Mouse (Mus musculus) testis, adult 2 months (tissue): ENCODE measurements around the gene Il6ra. TPM values are rescaled to one million over a fixed set of nuclear protein-coding genes. Genes with fewer than 3 reads are reported as not detected.

ENCODE experiments used
- H3K27ac ChIP-seq: fragments of 200-500 bp; 2 replicates; pipeline ENCODE4 v1.5.1; 2012; ENCODE audit warnings: low read depth, low read length; ENCODE audit not compliant: control insufficient read depth, insufficient read depth
- H3K27me3 ChIP-seq: fragments of 200-500 bp; 2 replicates; pipeline ENCODE4 v1.6.1; 2012; ENCODE audit warnings: mild to moderate bottlenecking, low read length, moderate library complexity; ENCODE audit not compliant: control insufficient read depth, insufficient read depth
- H3K36me3 ChIP-seq: fragments of 200-500 bp; 2 replicates; pipeline ENCODE4 v1.6.1; 2012; ENCODE audit warnings: mild to moderate bottlenecking, low read length; ENCODE audit not compliant: control insufficient read depth, insufficient read depth
- H3K4me1 ChIP-seq: fragments of 200-500 bp; 2 replicates; pipeline ENCODE4 v1.6.1; 2012; ENCODE audit warnings: low read length; ENCODE audit not compliant: control insufficient read depth, insufficient read depth
- H3K4me3 ChIP-seq: fragments of 200-500 bp; 2 replicates; pipeline ENCODE4 v1.5.1; 2012; ENCODE audit warnings: low read depth, mild to moderate bottlenecking, low read length, moderate library complexity, mixed read lengths; ENCODE audit not compliant: control insufficient read depth
- CTCF ChIP-seq: fragments of 200-500 bp; IDR thresholded peaks from 2 replicates; pipeline ENCODE4 v1.5.1; 2012; ENCODE audit warnings: low read depth, mild to moderate bottlenecking, inconsistent platforms, low read length, moderate library complexity; ENCODE audit not compliant: control insufficient read depth, insufficient read depth, insufficient replicate concordance
- POLR2A ChIP-seq: fragments of 200-500 bp; IDR thresholded peaks from 2 replicates; pipeline ENCODE4 v1.6.1; 2012; ENCODE audit warnings: low read depth, mild to moderate bottlenecking, inconsistent platforms, low read length, moderate library complexity; ENCODE audit not compliant: control insufficient read depth
- polyA plus RNA-seq: library from polyadenylated mRNA; depleted of rRNA; stranded (reverse); fragments of >200 nt; gene quantifications from 2 replicates; pipeline ENCODE4 v1.2.3, GENCODE M21; 2012

The Il6ra gene
- polyA plus RNA-seq, 1 experiment: 1.1 TPM

GRCm38 (mm10) chr3:89897204-89897796 lies 15.7 kb downstream of the Il6ra start:
- no peak overlapping the region for H3K27ac ChIP-seq
- no peak for TF ChIP-seq POLR2A
- no peak for TF ChIP-seq CTCF
- H3K27me3 ChIP-seq: no peaks in the 10 kb centered on the region
- no peaks in the 10 kb centered on the region for H3K36me3 ChIP-seq
- H3K4me1 ChIP-seq: peaks cover 2% of the 10 kb centered on the region
- no peak overlapping the region for H3K4me3 ChIP-seq

DNA sequence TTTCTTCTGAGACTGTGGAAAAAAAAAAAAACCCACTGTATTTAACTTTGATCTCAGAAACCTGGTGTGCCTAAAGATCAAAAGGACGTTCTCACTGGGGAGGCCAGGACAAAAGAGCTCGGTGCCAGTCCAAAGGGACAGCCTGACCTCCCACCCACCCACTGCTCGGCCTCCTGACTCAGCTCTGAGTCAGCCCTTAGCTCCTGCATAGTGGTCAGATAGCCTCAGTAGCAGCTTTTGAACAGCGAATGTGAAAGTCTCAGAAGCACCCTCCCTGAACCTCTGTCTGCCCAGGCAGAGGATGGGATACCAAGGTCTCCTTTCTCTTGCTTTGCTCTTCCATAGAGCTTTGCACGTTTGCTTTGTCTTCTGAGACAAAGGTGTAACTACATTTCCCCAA lies 16.4 kb downstream of the Il6ra start:
- H3K4me3 ChIP-seq: no peak overlapping the region
- H3K27ac ChIP-seq: no peak overlapping the region
- H3K27me3 ChIP-seq: no peaks in the 10 kb centered on the region
- H3K4me1 ChIP-seq: peaks cover 2% of the 10 kb centered on the region
- H3K36me3 ChIP-seq: no peaks in the 10 kb centered on the region
- TF ChIP-seq POLR2A: no peak
- no peak for TF ChIP-seq CTCF

DNA sequence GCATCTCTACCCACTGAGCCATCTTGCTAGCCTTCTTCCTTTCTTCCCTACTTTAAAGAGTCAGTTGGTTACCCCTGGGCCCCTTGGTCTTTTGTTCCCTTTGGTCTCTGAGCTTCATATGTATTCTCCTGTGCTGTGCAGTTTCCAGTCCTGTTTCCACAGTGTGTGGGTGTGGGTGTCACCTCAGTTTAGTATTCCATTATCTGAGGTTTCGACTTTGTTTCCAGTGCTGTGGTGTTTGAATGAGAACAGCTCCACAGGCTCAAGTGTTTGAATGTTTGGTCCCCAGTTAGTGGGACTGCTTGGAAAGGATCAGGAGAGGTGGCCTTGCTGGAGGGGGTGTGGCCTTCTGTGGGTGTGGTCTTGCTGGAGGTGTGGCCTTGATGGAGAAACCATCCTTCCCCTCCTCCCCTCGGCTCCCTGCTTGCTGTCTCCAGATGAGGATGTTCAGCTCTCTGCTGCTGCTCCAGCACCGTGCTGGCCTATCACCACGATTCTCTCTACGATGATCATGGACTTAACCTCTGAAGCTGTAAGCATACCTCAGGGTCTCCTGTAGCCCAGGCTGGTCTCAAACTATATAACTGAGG lies 20.4 kb downstream of the Il6ra start:
- H3K36me3 ChIP-seq: no peaks in the 10 kb centered on the region
- H3K27me3 ChIP-seq: no peaks in the 10 kb centered on the region
- TF ChIP-seq POLR2A (no peak), CTCF (no peak)
- no peak overlapping the region for H3K4me3 ChIP-seq
- no peaks in the 10 kb centered on the region; the same call in none of the 2 replicates for H3K4me1 ChIP-seq
- no peak overlapping the region for H3K27ac ChIP-seq

DNA sequence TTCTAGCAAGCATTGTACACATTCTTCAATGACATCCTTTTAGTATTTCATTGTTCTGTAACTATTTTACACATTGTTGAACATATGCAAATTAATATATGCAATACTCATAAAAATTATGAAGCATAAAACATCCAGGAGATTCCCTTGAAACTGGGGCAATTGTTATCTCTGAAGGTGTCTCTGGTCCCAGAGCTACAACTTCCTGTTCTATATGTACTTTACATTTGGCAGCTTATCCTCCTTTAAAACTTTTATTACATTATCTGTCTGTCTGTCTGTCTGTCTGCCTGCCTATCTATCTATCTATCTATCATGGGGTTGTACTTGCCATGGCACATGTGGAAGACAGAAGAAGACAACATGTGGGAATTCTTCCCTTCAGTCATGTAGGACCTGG lies 21.3 kb downstream of the Il6ra start:
- Histone ChIP-seq H3K36me3 (no peaks in the 10 kb centered on the region), H3K27me3 (no peaks in the 10 kb centered on the region), H3K4me1 (no peaks in the 10 kb centered on the region; the same call in none of the 2 replicates), H3K4me3 (no peak overlapping the region), H3K27ac (no peak overlapping the region)
- TF ChIP-seq POLR2A: no peak
- TF ChIP-seq CTCF: no peak

DNA sequence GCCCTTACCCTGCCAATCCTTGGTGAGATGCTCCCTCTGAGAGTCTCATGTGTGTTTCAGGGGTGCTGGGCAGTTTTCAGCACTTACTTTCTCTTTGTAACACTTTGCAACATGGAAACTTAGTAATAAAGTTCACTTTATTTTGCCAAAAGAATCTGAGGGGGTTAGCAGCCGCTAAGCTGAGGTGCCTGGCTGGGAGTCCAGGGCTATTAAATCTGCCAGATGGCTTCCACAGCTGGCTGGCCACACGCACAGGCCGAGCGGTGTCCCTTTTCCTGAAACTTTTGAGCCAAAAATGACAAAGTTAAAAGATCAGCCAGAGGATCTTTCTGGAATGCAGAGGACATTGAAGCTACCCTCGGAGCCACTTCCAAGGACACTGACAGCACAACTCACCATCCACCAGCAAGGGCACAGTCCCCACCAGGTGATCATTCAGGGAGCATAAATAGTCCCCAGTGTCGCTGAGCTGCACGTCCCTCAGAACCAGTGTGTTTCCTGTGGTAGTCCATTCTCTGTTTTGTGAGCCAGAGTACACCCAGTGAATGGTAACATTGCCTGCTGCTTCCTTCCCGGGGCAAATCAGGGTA lies 23.1 kb downstream of the Il6ra start:
- H3K4me3 ChIP-seq: no peak overlapping the region
- H3K36me3 ChIP-seq: no peaks in the 10 kb centered on the region
- no peak overlapping the region; the same call in 1 of the 2 replicates for H3K27ac ChIP-seq
- TF ChIP-seq POLR2A (no peak), CTCF (no peak)
- H3K27me3 ChIP-seq: no peaks in the 10 kb centered on the region
- no peaks in the 10 kb centered on the region; the same call in none of the 2 replicates for H3K4me1 ChIP-seq

GRCm38 (mm10) chr3:89887582-89888230 lies 25.3 kb downstream of the Il6ra start:
- no peak for TF ChIP-seq POLR2A
- TF ChIP-seq CTCF: no peak
- Histone ChIP-seq H3K36me3 (no peaks in the 10 kb centered on the region), H3K27ac (no peak overlapping the region), H3K27me3 (no peaks in the 10 kb centered on the region), H3K4me1 (no peaks in the 10 kb centered on the region; the same call in none of the 2 replicates), H3K4me3 (no peak overlapping the region)

DNA sequence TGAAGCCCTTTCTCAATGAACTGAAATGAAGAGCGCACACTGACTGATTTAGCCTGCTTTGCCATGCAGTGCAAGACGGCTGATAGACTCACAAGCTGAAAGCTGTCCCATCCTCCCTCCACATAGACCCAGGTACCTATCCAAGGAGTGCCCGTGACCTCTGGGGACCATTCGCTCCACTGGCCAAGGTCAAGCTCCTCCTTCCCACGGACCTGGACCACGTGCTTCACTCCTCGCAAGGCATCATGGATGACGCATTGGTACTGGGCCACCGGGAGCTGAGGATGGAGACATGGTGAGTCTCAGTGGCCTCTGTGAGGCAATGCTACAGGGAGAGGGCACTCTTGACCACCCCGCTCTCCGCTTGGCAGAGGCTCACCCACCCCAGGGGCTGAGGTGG lies 27.2 kb downstream of the Il6ra start:
- no peak for TF ChIP-seq CTCF
- no peak for TF ChIP-seq POLR2A
- H3K36me3 ChIP-seq: no peaks in the 10 kb centered on the region

More for the DNA sequence above, 27.2 kb downstream of the Il6ra start:
- Histone ChIP-seq H3K4me3 (no peak overlapping the region), H3K27me3 (no peaks in the 10 kb centered on the region), H3K4me1 (no peaks in the 10 kb centered on the region; the same call in 1 of the 2 replicates), H3K27ac (no peak overlapping the region)
